Mouse (Mus musculus) heart, adult 2 months (tissue): ENCODE results near the gene Celf2.

Experiments used
- CTCF ChIP-seq: fragments of 200-600 bp; IDR thresholded peaks from 2 replicates; pipeline ENCODE4 v1.8.1; 2022; ENCODE audit warnings: antibody characterized with exemption, mild to moderate bottlenecking, moderate library complexity
- POLR2A ChIP-seq: fragments of 200-500 bp; IDR thresholded peaks from 2 replicates; pipeline ENCODE4 v1.6.1; 2011; ENCODE audit warnings: mild to moderate bottlenecking, low read depth, low read length, control low read depth; ENCODE audit not compliant: insufficient read depth

- no peak for TF ChIP-seq CTCF
- no peak for TF ChIP-seq POLR2A
These were observed 887.3 kb downstream of the Celf2 start for GRCm38 (mm10) chr2:6622082-6622481.
